Mouse (Mus musculus): ENCODE measurements around the gene Sdc3. TPM values are rescaled to one million over a fixed set of nuclear protein-coding genes. Genes with fewer than 3 reads are reported as not detected.
A peak's percentile ranks its signal among the peaks of the same experiment; 100 is the strongest.

Sdc3 gene
- polyA plus RNA-seq (2015; fragmentation: Nextera tagmentation; extraction: Ambion mirVana) = 9.7 and 10.8 TPM in 2 replicates

DNA sequence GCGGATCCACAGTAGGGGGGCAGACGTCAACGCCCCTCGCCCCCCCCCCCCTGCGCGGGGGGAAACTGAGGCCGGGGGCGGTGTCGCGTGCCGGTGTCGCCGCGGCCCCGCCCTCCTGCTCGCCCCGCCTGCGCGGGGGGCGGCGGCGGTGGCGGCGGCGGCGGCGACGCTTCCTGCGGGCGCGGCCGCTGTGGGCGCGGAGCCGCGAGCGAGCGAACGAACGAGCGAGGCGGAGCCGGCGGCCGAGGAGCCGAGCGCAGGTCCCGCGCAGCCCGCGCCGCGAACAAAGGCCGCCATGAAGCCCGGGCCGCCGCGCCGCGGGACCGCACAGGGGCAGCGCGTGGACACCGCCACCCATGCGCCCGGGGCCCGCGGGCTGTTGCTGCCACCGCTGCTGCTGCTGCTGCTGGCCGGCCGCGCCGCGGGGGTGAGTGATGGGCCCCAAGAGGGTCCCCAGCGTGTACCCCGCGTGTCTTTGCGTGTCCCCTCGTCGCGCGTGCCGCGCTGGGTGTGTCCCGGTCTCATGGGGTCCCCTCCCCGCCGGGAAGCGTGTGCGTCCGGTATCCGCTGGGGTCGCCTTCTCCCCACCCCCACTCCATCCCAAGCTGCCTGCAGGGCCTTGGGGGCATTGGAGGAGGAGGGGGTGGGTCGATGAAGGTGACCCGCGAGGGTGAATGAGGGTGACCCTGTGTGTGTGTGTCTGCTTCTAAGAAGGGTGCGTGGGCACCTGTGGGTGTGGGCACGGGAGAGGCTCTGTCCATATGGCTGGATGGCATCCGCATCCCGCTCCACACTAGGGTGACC, at the start of gene Sdc3:
Gene Sdc3 (plus strand): TSS at position 162 of the 804 bp plus-strand sequence.
- H3K4me2 ChIP-seq (replicated peaks; ENCODE audit: low read depth) = peak within 1 kb of the TSS; percentile 88
- no peak for TF ChIP-seq CTCF (IDR thresholded peaks at IDR 0.05; ENCODE audit: low read depth)
- WGBS = 3% methylated on average over 49 of the region's 99 CpGs
- peak; percentile 48 for ATAC-seq
- peak within 1 kb of the TSS; percentile 63 for H3K4me3 ChIP-seq (ENCODE audit: low read depth, low read length)
- H3K9me3 ChIP-seq (ENCODE audit: control insufficient read depth) = no peaks in the 10 kb centered on the region
- no peaks in the 10 kb centered on the region for H3K4me1 ChIP-seq (replicated peaks; ENCODE audit: control insufficient read depth, insufficient read depth, low read length)
- no peak within 1 kb of the TSS for H3K27ac ChIP-seq (ENCODE audit: low read depth, low read length)
- H3K27me3 ChIP-seq (replicated peaks; ENCODE audit: control insufficient read depth, insufficient read depth, low read length) = peaks cover 14% of the 10 kb centered on the region
- peak within 1 kb of the TSS; percentile 83 for H3K9ac ChIP-seq (ENCODE audit: low read depth, low read length)
- H3K36me3 ChIP-seq (ENCODE audit: control insufficient read depth, insufficient read depth) = no peaks in the 10 kb centered on the region

DNA sequence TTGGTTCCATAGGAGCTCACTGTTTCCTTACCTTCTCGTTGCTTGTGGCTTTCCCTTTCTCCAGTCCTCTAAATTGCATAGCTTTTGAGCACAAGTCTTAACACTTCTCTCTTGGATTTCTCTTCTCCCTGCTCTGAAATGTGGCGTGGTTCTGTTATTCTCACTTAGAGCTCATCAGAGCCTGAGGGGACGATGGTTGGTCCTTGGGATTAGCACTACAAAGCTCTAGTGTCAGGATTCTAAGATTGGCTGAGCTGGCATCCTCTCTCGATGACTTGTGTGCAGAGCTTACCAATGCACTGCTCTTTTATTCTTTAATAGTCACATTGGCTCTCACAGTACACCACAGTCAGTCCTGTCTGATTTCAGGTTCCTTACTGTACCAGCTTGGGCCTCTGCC, 48.3 kb upstream of the Sdc3 start:
- 83% methylated on average over 4 of the region's 4 CpGs for WGBS
- Histone ChIP-seq H3K9ac (ENCODE audit: low read depth, low read length) (no peak overlapping the region), H3K4me3 (ENCODE audit: low read depth, low read length) (no peak overlapping the region), H3K4me2 (replicated peaks; ENCODE audit: low read depth) (no peak overlapping the region), H3K4me1 (replicated peaks; ENCODE audit: control insufficient read depth, insufficient read depth, low read length) (no peaks in the 10 kb centered on the region), H3K27me3 (replicated peaks; ENCODE audit: control insufficient read depth, insufficient read depth, low read length) (no peaks in the 10 kb centered on the region), H3K27ac (ENCODE audit: low read depth, low read length) (no peak overlapping the region), H3K36me3 (ENCODE audit: control insufficient read depth, insufficient read depth) (peaks cover 63% of the 10 kb centered on the region), H3K9me3 (ENCODE audit: control insufficient read depth) (no peaks in the 10 kb centered on the region)
- ATAC-seq = no peak
- TF ChIP-seq CTCF (IDR thresholded peaks at IDR 0.05; ENCODE audit: low read depth) = no peak

DNA sequence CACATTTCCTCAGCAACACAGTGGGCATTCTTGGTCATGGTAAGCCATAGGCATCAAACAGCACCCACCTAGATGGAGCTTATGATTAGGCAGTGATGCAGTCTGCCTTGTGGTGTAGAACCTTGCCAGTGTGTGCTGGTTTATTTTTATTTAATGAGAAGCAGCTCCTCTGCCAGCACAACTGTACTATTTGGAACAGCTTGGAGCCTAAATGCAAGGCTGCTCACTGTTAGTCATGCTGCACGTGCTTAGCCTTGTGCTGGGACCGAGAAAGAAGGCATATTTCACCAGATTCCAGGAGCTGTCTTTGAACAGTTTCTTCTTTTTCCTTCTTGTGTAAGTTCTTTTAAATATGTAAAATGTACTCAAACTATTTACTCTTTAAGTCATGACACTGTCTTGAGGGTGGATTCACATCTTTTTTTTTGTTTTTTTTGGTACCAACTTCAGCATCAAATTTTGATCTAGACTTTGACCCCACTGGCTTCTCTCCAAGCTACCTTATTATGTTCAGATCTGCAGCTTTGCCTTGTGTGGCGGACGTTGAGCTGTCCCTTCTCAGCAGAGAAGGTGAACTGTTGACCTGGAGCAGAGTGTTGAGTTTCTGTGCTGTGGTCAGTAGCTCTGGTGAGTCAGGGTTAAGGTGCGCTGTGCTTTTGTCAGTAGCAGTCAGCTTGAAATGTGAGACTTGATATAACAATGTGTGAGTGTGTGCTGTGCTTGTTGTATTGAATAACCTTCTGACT, 46.6 kb upstream of the Sdc3 start:
- TF ChIP-seq CTCF (IDR thresholded peaks at IDR 0.05; ENCODE audit: low read depth) = no peak
- ATAC-seq = no peak; the same call in 1 of the 2 replicates
- Histone ChIP-seq H3K27me3 (replicated peaks; ENCODE audit: control insufficient read depth, insufficient read depth, low read length) (no peaks in the 10 kb centered on the region), H3K4me3 (ENCODE audit: low read depth, low read length) (no peak overlapping the region), H3K9me3 (ENCODE audit: control insufficient read depth) (no peaks in the 10 kb centered on the region), H3K4me1 (replicated peaks; ENCODE audit: control insufficient read depth, insufficient read depth, low read length) (no peaks in the 10 kb centered on the region), H3K27ac (ENCODE audit: low read depth, low read length) (0 out of 2 replicates have a peak overlapping the region, but pooled peaks have one; percentile 4), H3K4me2 (replicated peaks; ENCODE audit: low read depth) (no peak overlapping the region), H3K9ac (ENCODE audit: low read depth, low read length) (no peak overlapping the region), H3K36me3 (ENCODE audit: control insufficient read depth, insufficient read depth) (peaks cover 70% of the 10 kb centered on the region)
- WGBS = 66% methylated on average over 5 of the region's 5 CpGs

DNA sequence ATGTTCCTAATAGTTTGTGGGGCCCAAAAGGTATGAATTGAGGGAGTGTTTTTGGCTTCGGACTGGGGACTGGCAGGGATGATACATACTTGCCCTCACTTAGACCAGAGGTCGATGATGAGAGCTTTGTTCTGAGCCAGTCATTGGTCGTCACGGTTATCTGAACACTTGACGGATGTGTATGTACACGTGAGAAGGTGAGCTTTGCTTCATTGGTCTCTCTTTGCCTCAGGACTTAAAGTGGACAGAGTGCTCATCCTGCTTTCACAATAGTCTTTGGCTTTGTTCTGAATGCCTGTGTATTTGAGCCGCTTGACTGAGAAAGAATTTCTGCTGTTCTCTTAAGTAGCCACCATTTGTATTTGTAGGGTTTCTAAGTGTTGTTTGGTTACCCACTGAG, 42.8 kb upstream of the Sdc3 start:
- H3K27me3 ChIP-seq (replicated peaks; ENCODE audit: control insufficient read depth, insufficient read depth, low read length) = no peaks in the 10 kb centered on the region
- H3K4me1 ChIP-seq (replicated peaks; ENCODE audit: control insufficient read depth, insufficient read depth, low read length) = no peaks in the 10 kb centered on the region
- no peak overlapping the region for H3K4me3 ChIP-seq (ENCODE audit: low read depth, low read length)
- no peak overlapping the region for H3K9ac ChIP-seq (ENCODE audit: low read depth, low read length)
- H3K9me3 ChIP-seq (ENCODE audit: control insufficient read depth) = no peaks in the 10 kb centered on the region
- WGBS = 66% methylated on average over 7 of the region's 7 CpGs
- H3K36me3 ChIP-seq (ENCODE audit: control insufficient read depth, insufficient read depth) = peaks cover 74% of the 10 kb centered on the region
- TF ChIP-seq CTCF (IDR thresholded peaks at IDR 0.05; ENCODE audit: low read depth) = no peak
- no peak for ATAC-seq
- no peak overlapping the region for H3K27ac ChIP-seq (ENCODE audit: low read depth, low read length)
- no peak overlapping the region for H3K4me2 ChIP-seq (replicated peaks; ENCODE audit: low read depth)

DNA sequence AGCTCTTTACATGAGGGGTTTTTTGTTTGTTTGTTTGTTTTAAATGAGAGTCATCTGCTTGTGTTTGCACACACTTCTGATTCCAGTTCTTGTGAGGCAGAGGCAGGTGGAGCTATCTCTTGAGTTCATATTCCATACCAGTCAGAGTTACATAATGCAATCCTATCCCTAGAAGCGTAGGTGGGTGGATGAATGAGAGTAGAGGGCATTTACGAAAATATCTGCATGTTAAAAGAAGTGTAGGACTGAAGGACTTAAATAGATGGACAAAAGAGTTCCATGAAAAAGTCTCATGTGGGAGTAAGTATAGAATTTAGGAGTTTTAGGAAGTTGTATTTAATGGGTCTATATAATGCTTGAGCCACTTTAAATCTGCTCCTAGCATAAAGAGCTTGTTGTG, 40.4 kb upstream of the Sdc3 start:
- 91% methylated on average over 2 of the region's 2 CpGs for WGBS
- no peak overlapping the region for H3K4me3 ChIP-seq (ENCODE audit: low read depth, low read length)
- H3K4me2 ChIP-seq (replicated peaks; ENCODE audit: low read depth) = no peak overlapping the region
- no peak overlapping the region for H3K9ac ChIP-seq (ENCODE audit: low read depth, low read length)
- ATAC-seq = no peak
- no peaks in the 10 kb centered on the region for H3K27me3 ChIP-seq (replicated peaks; ENCODE audit: control insufficient read depth, insufficient read depth, low read length)
- peaks cover 87% of the 10 kb centered on the region for H3K36me3 ChIP-seq (ENCODE audit: control insufficient read depth, insufficient read depth)
- no peak overlapping the region for H3K27ac ChIP-seq (ENCODE audit: low read depth, low read length)
- no peaks in the 10 kb centered on the region for H3K9me3 ChIP-seq (ENCODE audit: control insufficient read depth)
- no peak for TF ChIP-seq CTCF (IDR thresholded peaks at IDR 0.05; ENCODE audit: low read depth)
- H3K4me1 ChIP-seq (replicated peaks; ENCODE audit: control insufficient read depth, insufficient read depth, low read length) = no peaks in the 10 kb centered on the region

DNA sequence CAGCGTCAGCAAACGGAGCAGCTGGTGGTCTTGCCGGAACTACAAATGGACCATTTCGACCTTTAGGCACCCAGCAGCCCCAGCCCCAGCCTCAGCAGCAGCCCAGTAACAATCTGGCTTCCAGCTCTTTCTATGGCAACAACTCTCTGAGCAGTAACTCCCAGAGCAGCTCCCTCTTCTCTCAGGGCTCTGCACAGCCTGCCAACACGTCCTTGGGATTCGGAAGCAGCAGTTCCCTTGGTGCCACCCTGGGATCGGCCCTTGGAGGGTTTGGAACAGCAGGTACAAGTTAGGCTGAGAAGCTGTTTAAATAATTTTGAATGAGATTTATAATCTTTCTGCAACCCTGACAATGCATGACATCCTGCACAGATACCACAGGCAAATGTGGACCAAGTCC, 39.7 kb upstream of the Sdc3 start:
- no peak overlapping the region for H3K27ac ChIP-seq (ENCODE audit: low read depth, low read length)
- no peaks in the 10 kb centered on the region for H3K9me3 ChIP-seq (ENCODE audit: control insufficient read depth)
- H3K4me2 ChIP-seq (replicated peaks; ENCODE audit: low read depth) = no peak overlapping the region
- ATAC-seq = no peak
- H3K36me3 ChIP-seq (ENCODE audit: control insufficient read depth, insufficient read depth) = peaks cover 84% of the 10 kb centered on the region
- TF ChIP-seq CTCF (IDR thresholded peaks at IDR 0.05; ENCODE audit: low read depth) = no peak
- no peaks in the 10 kb centered on the region for H3K4me1 ChIP-seq (replicated peaks; ENCODE audit: control insufficient read depth, insufficient read depth, low read length)
- no peak overlapping the region for H3K9ac ChIP-seq (ENCODE audit: low read depth, low read length)
- WGBS = 80% methylated on average over 7 of the region's 7 CpGs
- no peak overlapping the region for H3K4me3 ChIP-seq (ENCODE audit: low read depth, low read length)
- no peaks in the 10 kb centered on the region for H3K27me3 ChIP-seq (replicated peaks; ENCODE audit: control insufficient read depth, insufficient read depth, low read length)
